Mouse (Mus musculus) MEL-GATA-1-ER (cell line): ENCODE results near the gene Hmga2.

Experiments used
- DNase-seq: peaks from one replicate; pipeline ENCODE4 v3.0.0-alpha.2; 2012; ENCODE audit warnings: low read depth; ENCODE audit errors: extremely low read depth

Hmga2 gene

GRCm38 (mm10) chr10:120426086-120426610, 50.1 kb downstream of the Hmga2 start:
- DNase-seq: no peak

GRCm38 (mm10) chr10:120424015-120424414, 52.3 kb downstream of the Hmga2 start:
- no peak for DNase-seq

DNA sequence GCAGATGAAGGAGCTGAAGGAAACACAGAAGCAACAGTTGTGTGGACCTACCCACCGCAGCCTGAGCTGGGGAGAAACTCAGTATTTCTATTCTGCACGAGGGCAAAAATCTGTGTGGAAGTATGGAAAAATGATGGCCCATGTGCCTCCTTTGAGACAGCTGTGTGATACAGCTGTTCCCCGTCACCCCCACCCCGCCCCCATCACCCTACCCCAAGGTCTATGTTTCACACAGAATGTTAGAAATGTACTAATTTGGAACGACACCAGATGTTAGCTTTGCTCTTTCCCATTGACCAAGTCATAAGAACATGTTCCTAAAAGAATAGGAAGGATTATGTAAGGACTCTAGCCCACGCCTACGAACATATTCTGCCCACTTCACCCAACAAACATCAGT, 53.0 kb downstream of the Hmga2 start:
- no peak for DNase-seq

DNA sequence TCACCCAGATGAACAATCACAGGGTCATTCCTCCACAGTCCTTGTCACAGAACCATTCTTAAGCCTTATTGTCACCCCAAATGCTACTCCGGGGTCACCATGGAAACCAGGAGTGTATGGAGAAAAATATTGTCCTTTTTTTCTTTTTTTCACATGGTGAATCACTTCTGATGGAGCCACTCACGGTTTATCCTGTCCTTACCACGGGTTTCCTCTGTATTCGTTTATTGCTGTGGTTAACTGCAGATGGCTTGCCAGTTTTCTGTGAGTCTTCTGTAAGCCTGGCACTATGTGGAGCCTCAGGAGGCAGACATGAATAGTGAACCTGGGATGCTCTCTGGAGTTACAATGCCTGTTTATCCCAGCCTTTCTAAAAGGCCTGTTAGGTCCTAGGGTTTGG, 53.4 kb downstream of the Hmga2 start:
- no peak for DNase-seq

GRCm38 (mm10) chr10:120422050-120422449, 54.2 kb downstream of the Hmga2 start:
- no peak for DNase-seq

GRCm38 (mm10) chr10:120420971-120421629, 55.2 kb downstream of the Hmga2 start:
- no peak for DNase-seq

DNA sequence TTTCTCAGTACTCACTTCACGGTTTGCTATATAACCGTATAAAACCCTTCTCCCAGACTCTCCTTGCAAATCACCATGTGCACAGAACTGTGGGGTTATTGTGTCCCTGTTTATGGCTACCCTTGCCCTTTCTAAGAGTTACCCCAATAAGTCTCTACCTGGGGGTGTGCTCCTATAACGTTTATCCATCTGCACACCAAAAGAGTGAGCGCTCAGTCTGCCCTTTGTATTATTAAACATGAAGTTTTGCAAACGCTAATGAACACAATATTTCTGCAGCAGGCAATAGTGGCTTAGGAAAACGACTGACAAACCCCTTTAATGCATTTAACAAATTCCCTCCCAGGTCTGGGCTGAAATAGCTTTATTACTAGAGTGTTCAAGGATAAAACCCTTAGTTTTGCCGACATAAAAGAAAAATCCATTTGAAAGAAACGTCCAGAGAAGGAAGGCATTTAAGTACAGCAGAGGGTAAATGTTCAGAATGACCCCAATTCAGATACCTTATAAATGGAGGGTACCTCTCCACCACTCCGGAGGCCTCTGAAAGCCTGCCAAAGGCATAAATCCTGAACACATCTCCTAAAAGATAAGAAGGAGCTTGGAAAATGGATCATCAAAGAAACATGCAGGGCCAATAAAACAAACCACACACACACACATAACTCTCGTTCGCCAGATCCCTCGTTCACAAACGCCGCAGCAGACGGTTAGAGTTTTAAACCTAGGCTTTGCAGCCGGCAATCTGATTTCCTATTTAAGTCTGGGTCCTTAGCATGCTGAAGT, 57.3 kb downstream of the Hmga2 start:
- no peak for DNase-seq

DNA sequence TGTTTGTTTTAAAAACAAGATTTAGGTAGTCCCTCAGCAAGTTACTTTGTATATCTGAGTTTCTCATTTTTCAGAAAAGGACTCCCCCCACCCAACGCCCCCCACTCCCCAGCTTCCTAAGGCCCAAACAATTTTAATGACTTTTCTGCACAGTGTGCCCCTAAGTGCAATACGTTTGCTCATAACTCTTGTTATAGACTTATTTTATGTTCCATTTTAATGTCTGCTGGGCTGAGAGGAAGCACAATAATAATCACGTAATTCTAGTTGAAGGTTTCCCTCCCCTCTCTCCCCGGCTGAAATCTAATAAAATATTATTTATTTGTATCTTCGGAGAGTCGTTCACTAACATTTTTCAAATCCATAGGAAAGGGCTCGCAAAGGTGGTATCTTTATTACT, 58.1 kb downstream of the Hmga2 start:
- DNase-seq: no peak

DNA sequence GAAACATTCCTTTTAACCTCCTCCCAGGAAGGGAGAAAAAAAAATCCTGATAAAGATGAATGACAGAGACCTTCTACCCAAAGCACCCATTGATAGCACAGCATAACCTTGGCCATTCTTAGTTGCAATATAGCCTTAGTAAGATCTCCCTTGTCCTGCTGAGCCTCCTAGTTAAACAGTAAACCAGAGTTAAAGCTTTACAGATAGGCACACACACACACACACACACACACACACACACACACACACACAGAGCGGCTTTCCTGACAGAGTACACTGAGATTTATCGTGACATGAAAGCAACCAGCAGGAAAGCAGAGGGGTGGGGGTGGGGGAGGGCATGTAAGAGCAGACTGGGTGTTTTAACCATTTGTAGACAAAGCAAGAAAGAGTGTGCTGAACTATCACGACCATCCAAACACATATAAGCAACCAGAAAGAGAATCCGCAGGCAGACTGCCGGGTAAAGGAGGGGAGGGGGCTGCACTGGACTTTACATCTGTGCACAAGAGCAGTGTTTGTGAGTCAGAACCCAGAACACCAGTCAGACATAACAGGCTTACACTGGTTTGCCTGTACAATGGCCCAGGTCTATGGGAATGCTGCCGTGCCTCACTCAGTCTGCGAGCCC, 58.7 kb downstream of the Hmga2 start:
- DNase-seq: no peak

DNA sequence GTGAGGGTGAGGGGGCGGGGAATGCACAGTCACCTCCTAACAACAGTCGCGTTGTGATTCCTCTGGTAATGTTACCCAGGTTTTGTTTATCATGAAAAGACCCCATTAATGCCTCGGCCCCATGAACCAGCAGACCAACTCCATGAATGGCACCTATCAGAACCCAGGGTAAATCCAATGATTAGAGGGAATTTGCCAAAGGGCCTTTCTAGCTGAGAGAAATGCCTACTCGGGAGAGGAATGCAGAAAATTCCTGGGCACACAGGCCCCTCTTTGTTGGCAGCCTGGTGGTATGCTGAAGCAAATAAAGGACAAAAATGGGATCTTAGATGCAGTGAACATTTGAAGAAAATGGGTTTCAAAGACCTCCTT, 59.2 kb downstream of the Hmga2 start:
- DNase-seq: no peak

GRCm38 (mm10) chr10:120416628-120417027, 59.6 kb downstream of the Hmga2 start:
- DNase-seq: no peak

DNA sequence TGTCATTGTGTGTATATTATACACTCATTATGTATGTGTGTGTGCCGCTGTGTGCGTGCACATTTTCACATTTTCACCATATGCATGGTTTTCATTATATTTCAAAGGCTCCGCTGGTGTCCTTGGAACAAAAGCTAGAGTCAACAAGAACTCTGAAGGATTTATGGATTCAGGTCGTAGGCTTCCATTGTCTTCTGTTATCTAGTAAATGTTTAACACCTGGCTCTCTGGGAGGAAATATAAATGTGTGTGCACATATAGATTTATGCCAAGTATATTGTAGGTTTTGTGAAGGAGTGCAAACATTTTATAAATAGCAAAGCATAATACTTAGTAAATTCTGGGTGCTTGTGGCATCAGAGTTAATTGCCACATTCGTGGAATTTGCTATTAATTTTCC, 64.1 kb downstream of the Hmga2 start:
- no peak for DNase-seq

DNA sequence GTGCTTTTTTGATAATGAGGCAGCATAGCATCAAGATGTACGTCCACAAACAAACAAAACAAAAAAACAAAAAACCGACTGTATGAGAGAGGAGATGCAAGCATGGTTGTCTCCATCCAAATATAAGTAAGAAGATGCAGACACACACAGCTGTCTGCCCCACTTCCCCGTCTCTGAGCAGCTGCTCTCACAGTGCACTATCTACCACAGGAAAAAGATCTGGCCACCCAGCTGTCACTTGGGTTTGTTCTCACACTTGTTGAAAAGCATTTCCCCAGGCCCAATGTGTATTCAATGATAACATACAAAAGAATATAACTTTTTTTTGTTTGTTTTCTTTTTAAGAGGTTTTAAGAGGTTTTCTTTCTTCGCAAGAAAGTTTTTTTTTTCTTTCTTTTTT, 65.3 kb downstream of the Hmga2 start:
- DNase-seq: peak; percentile 17

GRCm38 (mm10) chr10:120409131-120409530, 67.1 kb downstream of the Hmga2 start:
- DNase-seq: no peak

GRCm38 (mm10) chr10:120407230-120407629, 69.0 kb downstream of the Hmga2 start:
- no peak for DNase-seq

GRCm38 (mm10) chr10:120406038-120406437, 70.2 kb downstream of the Hmga2 start:
- no peak for DNase-seq

DNA sequence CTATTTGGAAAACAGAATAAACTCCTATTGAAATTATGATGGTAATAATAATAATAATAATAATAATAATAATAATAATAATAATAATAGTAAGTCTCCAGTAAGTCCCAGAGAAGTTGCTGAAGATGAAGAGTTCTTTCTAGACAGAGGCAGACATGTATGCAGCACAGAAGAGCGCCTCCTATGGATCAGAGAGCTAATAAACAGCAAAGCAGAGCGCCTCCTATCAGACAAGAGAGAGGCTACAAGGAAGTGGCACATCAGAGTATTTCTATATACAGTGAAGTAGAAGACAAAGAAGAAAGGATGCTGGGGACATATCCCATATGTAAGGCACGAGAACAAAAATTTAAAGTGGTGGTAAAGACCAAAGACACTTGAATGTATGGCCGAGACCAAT, 70.9 kb downstream of the Hmga2 start:
- peak; percentile 11 for DNase-seq

DNA sequence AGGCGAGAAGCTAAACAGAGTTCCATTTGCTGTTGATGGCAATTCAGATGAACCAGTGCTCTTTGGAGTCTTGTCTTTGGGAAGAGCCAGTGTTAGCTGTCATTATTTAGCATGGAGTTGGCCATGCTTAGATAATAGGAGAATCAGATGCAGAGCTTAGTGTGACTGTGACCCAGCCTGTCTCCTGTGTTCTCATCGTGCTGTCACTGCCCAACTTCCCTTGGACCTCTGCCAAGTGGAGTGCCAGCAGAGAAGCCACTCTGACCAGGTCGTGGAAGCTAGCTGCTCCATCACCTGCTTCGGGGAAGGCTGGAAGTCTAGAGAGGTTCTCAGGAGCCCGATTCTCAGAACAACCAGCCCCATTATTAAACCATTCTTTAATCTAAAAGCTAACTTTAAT, 73.3 kb downstream of the Hmga2 start:
- no peak for DNase-seq

DNA sequence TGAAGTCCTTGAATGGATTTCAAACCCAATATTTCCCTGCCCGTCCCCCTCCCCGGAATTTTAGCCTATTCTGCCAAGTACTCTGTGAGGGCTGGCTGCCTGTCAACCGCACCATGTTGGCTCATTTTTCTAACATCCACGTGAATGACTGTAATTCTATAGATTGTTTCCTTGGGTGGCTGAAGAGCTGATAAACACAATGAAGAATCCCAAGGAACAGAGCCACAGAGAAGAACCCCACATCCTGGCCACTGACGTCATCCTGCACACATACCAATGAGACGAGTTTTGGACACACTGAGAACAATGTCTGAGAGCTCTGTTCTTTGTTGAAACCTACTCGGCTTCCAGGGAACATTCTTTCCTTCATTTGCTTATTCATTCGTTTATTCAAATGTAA, 74.5 kb downstream of the Hmga2 start:
- no peak for DNase-seq

DNA sequence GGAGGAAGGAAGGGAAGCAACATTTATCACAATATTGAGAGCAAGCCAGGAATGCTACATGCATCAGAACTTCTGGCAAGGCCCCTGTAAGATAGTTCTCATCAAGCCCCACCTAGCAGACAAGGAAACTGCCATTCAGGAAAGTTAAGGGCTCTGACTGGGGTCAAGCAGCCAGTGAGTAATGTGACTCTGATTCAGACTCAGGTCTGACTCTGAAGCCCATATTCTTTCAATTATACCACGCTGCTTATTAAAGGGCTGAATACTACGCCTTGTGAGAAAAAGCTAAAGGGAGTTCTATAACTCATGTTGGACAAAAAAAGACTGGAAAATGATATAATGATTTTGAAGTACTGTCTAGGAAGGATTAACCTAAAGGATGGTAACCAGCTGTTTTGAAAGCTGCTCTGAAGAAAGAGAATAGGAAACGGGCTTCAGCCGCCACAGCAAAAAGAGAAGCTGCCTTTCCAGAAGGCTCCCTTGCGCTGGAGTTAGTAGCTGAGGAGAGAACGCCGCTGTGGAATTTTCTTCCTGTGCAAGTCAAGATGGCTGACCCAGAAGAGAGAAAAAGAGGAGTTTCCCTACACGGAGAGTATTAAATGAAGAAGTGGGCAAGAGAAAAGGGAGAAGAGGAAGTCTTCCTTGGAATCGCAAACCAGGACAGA, 76.3 kb downstream of the Hmga2 start:
- no peak for DNase-seq

- no peak for DNase-seq
These were observed 77.5 kb downstream of the Hmga2 start for GRCm38 (mm10) chr10:120398745-120399144.

GRCm38 (mm10) chr10:120397211-120397631, 79.0 kb downstream of the Hmga2 start:
- no peak for DNase-seq
